Mouse (Mus musculus): Measurements from ENCODE around the gene Rps23. TPM values are rescaled to one million over a fixed set of nuclear protein-coding genes. Genes with fewer than 3 reads are reported as not detected.

The Rps23 gene
- polyA plus RNA-seq, 1 experiment from 2014 or later, result 98.8 TPM

Other genes starting within 250 kb of the Rps23 start
- 0.28 and 0.88 TPM in 2 replicates for gene Atp6ap1l, start 17.6 kb upstream of the Rps23 start, polyA plus RNA-seq (2015; fragmentation: Nextera tagmentation; extraction: Ambion mirVana)